Mouse (Mus musculus): ENCODE measurements at regions not wholly inside any gene's neighbourhood (a gene's known extent, or its start where the extent isn't known, plus 50 kb on each side); places are given as distances from the start of the nearest gene placed in this dataset.

DNA sequence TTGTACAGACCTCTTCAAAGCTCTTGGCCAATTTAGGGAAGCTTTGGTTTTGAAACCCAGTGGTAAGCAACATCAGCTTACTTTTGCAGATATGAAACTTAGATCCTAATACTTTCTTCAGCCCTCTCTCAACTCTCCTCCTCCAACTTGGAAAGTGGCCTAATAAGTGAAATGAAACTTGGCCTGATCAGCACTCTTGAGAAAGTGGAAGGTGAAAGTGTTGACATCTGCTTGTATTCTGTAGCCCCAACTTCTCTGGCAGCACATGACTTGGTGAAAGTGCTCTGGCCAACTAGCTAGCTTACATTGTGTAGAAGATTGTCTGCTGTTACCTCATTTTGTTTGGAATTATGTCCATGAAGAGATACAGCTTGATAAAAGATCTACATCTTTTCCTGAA lies 61.1 kb upstream of the Prdm1 start:
- DNase-seq (ENCODE audit: low spot score) = peak; percentile 75

DNA sequence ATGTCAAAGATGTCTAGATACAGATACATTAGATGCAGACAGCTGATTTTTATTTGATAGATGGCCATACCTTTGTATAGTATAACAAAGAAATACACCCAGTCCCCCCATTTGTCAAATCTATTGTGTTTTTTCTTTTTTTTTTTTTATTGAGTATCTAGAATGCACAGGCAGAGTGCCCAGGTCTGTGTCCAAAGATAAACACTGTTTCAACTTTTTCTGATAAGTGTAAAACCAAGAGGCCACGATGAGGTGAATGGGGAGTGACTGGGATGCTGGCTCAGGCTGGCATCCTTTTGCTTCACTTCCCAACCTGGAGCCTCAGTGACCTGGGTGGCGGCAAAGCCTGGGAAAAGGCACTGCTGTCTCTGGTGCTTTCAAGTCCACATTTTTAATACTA lies 54.4 kb upstream of the Prdm1 start:
- DNase-seq (ENCODE audit: low spot score) = no peak
